Comparison of ENCODE assay signal across 17 mouse cellular contexts in the genomic region with DNA sequence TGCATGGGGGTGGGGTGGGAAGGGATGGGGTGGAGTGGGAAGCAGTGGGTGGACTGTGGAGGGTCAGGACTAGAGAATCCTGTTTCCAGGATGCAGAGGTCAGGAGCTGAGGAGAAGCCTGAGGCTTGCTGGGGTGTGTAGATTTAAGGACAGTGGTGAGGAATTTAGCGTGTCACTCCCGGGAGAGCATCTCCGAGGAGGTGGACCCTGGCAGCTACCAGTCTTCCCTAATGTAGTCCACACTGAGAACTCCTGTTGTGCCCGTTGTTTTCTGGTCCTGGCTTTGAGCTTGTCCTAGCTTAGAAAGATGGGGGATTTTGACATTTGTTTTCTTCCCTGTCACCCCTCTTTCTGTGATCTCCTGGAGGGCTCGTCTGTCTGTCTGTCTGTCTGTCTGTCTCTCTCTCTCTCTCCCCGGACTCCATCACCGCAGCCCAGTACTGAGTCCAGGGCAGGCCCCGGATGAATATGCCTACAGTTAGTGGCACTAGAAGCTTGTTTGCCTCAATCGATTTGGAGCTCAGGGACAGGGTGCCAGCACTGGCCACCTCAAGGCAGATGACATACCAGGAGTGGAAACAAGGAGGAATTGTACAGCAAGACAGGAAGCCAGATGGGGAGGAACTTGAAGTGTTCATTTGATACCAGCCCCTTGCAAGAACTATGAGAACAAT. TPM values are rescaled to one million over a fixed set of nuclear protein-coding genes. Genes with fewer than 3 reads are reported as not detected.
DNase-seq lines count a peak whose midpoint lies in the region; ATAC-seq and TF ChIP-seq lines count a peak whose summit lies in the region.
"Had no signal": no experiment of that assay in that cellular context is flagged by ENCODE, and none has a peak within 500 bp of the region (broad histone marks: within the 10 kb centered on the region; RNA-seq: fewer than 3 reads in every experiment).

No protein-coding gene starts in this region.

- 0 out of 2 replicates have a peak overlapping the region, but pooled peaks have one; percentile 2 for H3K27ac ChIP-seq in intestine, embryonic 15.5 days
- no peak overlapping the region for H3K27ac ChIP-seq in intestine, postnatal 0 days (ENCODE audit: low read depth, low read length)
- H3K27ac ChIP-seq in forebrain, embryonic 16.5 days (ENCODE audit: low read length), result 0 out of 2 replicates have a peak overlapping the region, but pooled peaks have one; percentile 36
- H3K27ac ChIP-seq in midbrain, postnatal 0 days (ENCODE audit: low read depth, low read length), result peak overlapping the region; percentile 80
- H3K27ac ChIP-seq in lung, postnatal 0 days (ENCODE audit: low read length), result no peak overlapping the region
- H3K27ac ChIP-seq: heart, embryonic 13.5 days had no signal

- TF ChIP-seq CTCF in intestine, postnatal 0 days (IDR thresholded peaks at IDR 0.05; ENCODE audit: low read depth), result no peak
- no peak for TF ChIP-seq CTCF in midbrain, postnatal 0 days (IDR thresholded peaks at IDR 0.05)
- TF ChIP-seq CTCF in lung, postnatal 0 days (IDR thresholded peaks at IDR 0.05), result no peak

- no peaks in the 10 kb centered on the region for H3K36me3 ChIP-seq in intestine, embryonic 15.5 days
- H3K36me3 ChIP-seq in intestine, postnatal 0 days (ENCODE audit: control insufficient read depth, insufficient read depth), result peaks cover 48% of the 10 kb centered on the region
- no peaks in the 10 kb centered on the region for H3K36me3 ChIP-seq in forebrain, embryonic 16.5 days (ENCODE audit: control insufficient read depth, insufficient read depth)
- H3K36me3 ChIP-seq in midbrain, postnatal 0 days (ENCODE audit: insufficient read depth, low read length), result no peaks in the 10 kb centered on the region
- no peaks in the 10 kb centered on the region for H3K36me3 ChIP-seq in lung, postnatal 0 days (ENCODE audit: insufficient read depth, low read length)

- WGBS in intestine, embryonic 15.5 days, result 63% methylated on average over 9 of the region's 9 CpGs
- 66% methylated on average over 9 of the region's 9 CpGs for WGBS in intestine, postnatal 0 days
- WGBS in forebrain, embryonic 16.5 days, result 70% methylated on average over 9 of the region's 9 CpGs
- 44% methylated on average over 9 of the region's 9 CpGs for WGBS in midbrain, postnatal 0 days
- WGBS in lung, postnatal 0 days, result 54% methylated on average over 9 of the region's 9 CpGs

- peak; percentile 20 to 44 for DNase-seq in cerebellum, postnatal 36 days
- no peak for DNase-seq in midbrain, postnatal 0 days (ENCODE audit: low spot score)
- no peak for DNase-seq in lung, postnatal 0 days (ENCODE audit: low spot score)
- no peak for DNase-seq in layer of hippocampus, adult 18-20 months (ENCODE audit: low spot score in 2 of 2)
- DNase-seq in liver, result no peak
- DNase-seq: adrenal gland, postnatal 14 days; embryo, embryonic 11 days; kidney, adult 2 months; layer of hippocampus, postnatal 36 days; lung, postnatal 10 days; right cerebral cortex, postnatal 14 days had no signal

- H3K4me3 ChIP-seq in intestine, embryonic 15.5 days (replicated peaks), result no peak overlapping the region
- H3K4me3 ChIP-seq in intestine, postnatal 0 days (ENCODE audit: low read depth, low read length), result no peak overlapping the region
- no peak overlapping the region for H3K4me3 ChIP-seq in forebrain, embryonic 16.5 days (replicated peaks; ENCODE audit: low read length)
- H3K4me3 ChIP-seq in midbrain, postnatal 0 days (ENCODE audit: low read depth, low read length), result no peak overlapping the region
- H3K4me3 ChIP-seq in lung, postnatal 0 days (ENCODE audit: low read depth, low read length), result no peak overlapping the region
- H3K4me3 ChIP-seq: heart, embryonic 13.5 days; myocyte had no signal

- no peak overlapping the region for H3K4me2 ChIP-seq in intestine, embryonic 15.5 days (replicated peaks)
- no peak overlapping the region for H3K4me2 ChIP-seq in intestine, postnatal 0 days (replicated peaks; ENCODE audit: low read depth)
- H3K4me2 ChIP-seq in forebrain, embryonic 16.5 days (ENCODE audit: low read length), result 0 out of 2 replicates have a peak overlapping the region, but pooled peaks have one; percentile 6
- H3K4me2 ChIP-seq in midbrain, postnatal 0 days (ENCODE audit: low read depth, low read length, poor library complexity, severe bottlenecking), result peak overlapping the region; percentile 21
- no peak overlapping the region for H3K4me2 ChIP-seq in lung, postnatal 0 days (replicated peaks; ENCODE audit: low read depth, low read length)
- H3K4me2 ChIP-seq: heart, embryonic 13.5 days had no signal

- peaks cover 19% of the 10 kb centered on the region for H3K4me1 ChIP-seq in intestine, embryonic 15.5 days (replicated peaks)
- H3K4me1 ChIP-seq in intestine, postnatal 0 days (replicated peaks; ENCODE audit: control insufficient read depth, insufficient read depth, low read length), result no peaks in the 10 kb centered on the region
- peaks cover 41% of the 10 kb centered on the region for H3K4me1 ChIP-seq in forebrain, embryonic 16.5 days (replicated peaks; ENCODE audit: control insufficient read depth, insufficient read depth, low read length)
- peaks cover 33% of the 10 kb centered on the region for H3K4me1 ChIP-seq in midbrain, postnatal 0 days (ENCODE audit: insufficient read depth, low read length)
- no peaks in the 10 kb centered on the region for H3K4me1 ChIP-seq in lung, postnatal 0 days (ENCODE audit: insufficient read depth, low read depth, low read length)

- H3K27me3 ChIP-seq in intestine, embryonic 15.5 days (replicated peaks), result no peaks in the 10 kb centered on the region
- H3K27me3 ChIP-seq in intestine, postnatal 0 days (replicated peaks; ENCODE audit: control insufficient read depth, insufficient read depth, low read length), result no peaks in the 10 kb centered on the region
- no peaks in the 10 kb centered on the region for H3K27me3 ChIP-seq in forebrain, embryonic 16.5 days (replicated peaks; ENCODE audit: control insufficient read depth, insufficient read depth, low read length)
- no peaks in the 10 kb centered on the region for H3K27me3 ChIP-seq in midbrain, postnatal 0 days (ENCODE audit: insufficient read depth, low read length)
- no peaks in the 10 kb centered on the region for H3K27me3 ChIP-seq in lung, postnatal 0 days (replicated peaks; ENCODE audit: insufficient read depth, low read length)
- H3K27me3 ChIP-seq: CH12.LX had no signal

- TF ChIP-seq EP300 in lung, postnatal 0 days (IDR thresholded peaks at IDR 0.05), result no peak

- no peaks in the 10 kb centered on the region for H3K9me3 ChIP-seq in intestine, embryonic 15.5 days
- H3K9me3 ChIP-seq in intestine, postnatal 0 days (ENCODE audit: control insufficient read depth), result no peaks in the 10 kb centered on the region
- no peaks in the 10 kb centered on the region for H3K9me3 ChIP-seq in forebrain, embryonic 16.5 days (ENCODE audit: control insufficient read depth, low read length)
- no peaks in the 10 kb centered on the region for H3K9me3 ChIP-seq in midbrain, postnatal 0 days (ENCODE audit: low read length)
- H3K9me3 ChIP-seq in lung, postnatal 0 days (ENCODE audit: low read length), result no peaks in the 10 kb centered on the region

- no peak for ATAC-seq in intestine, embryonic 15.5 days
- no peak for ATAC-seq in intestine, postnatal 0 days
- ATAC-seq in forebrain, embryonic 16.5 days, result no peak; the same call in 1 of the 2 replicates
- ATAC-seq in midbrain, postnatal 0 days (ENCODE audit: low FRiP score), result peak; percentile 3; the same call in 1 of the 2 replicates
- ATAC-seq in lung, postnatal 0 days, result no peak

- no peak overlapping the region for H3K9ac ChIP-seq in intestine, embryonic 15.5 days
- no peak overlapping the region for H3K9ac ChIP-seq in intestine, postnatal 0 days (ENCODE audit: low read depth, low read length)
- H3K9ac ChIP-seq in forebrain, embryonic 16.5 days (replicated peaks; ENCODE audit: low read depth, low read length), result no peak overlapping the region
- H3K9ac ChIP-seq in midbrain, postnatal 0 days (replicated peaks; ENCODE audit: low read length, poor library complexity, severe bottlenecking), result no peak overlapping the region
- H3K9ac ChIP-seq in lung, postnatal 0 days (replicated peaks; ENCODE audit: low read depth), result no peak overlapping the region
- H3K9ac ChIP-seq: heart, embryonic 13.5 days had no signal

RNA-seq across cellular contexts. Expression of gene Ttc7, which starts 49.6 kb away (rescaled TPM):
- 22.0 and 24.7 TPM in 2 replicates for polyA plus RNA-seq in intestine, embryonic 15.5 days (2015; fragmentation: Nextera tagmentation; extraction: Ambion mirVana)
- polyA plus RNA-seq in intestine, postnatal 0 days (2015; fragmentation: Nextera tagmentation; extraction: Ambion mirVana), result 61.7 and 69.2 TPM in 2 replicates
- polyA plus RNA-seq in forebrain, embryonic 16.5 days (2015; fragmentation: Nextera tagmentation; extraction: Ambion mirVana), result 3.1 and 3.4 TPM in 2 replicates
- 5.3 and 13.9 TPM in 2 replicates for total RNA-seq in midbrain, postnatal 0 days (2014; rRNA removed)
- polyA plus RNA-seq in midbrain, postnatal 0 days (2015; fragmentation: Nextera tagmentation; extraction: Ambion mirVana), result 9.9 and 11.1 TPM in 2 replicates
- 14.2 and 16.4 TPM in 2 replicates for polyA plus RNA-seq in lung, postnatal 0 days (2015; fragmentation: Nextera tagmentation; extraction: Ambion mirVana)
- total RNA-seq in layer of hippocampus, adult 18-20 months (2021), result 1 to 10 TPM; 7.5 to 8.0 TPM

Comparison
In these comparisons a context has a peak if more than half of its experiments do, and no peak if none do; other contexts are left out.
1. H3K27ac ChIP-seq: peak in intestine, embryonic 15.5 days (single experiment), forebrain, embryonic 16.5 days (single experiment) and midbrain, postnatal 0 days (single experiment); none in intestine, postnatal 0 days (single experiment) and lung, postnatal 0 days (single experiment).
2. H3K4me2 ChIP-seq: peak in forebrain, embryonic 16.5 days (single experiment) and midbrain, postnatal 0 days (single experiment); none in intestine, embryonic 15.5 days (single experiment), intestine, postnatal 0 days (single experiment) and lung, postnatal 0 days (single experiment).
3. DNase-seq: peak in cerebellum, postnatal 36 days (2 of 2); none in midbrain, postnatal 0 days (single experiment), lung, postnatal 0 days (single experiment), layer of hippocampus, adult 18-20 months (0 of 2) and liver (single experiment).